Mouse (Mus musculus): Measurements from ENCODE around the gene Cmtm4. TPM values are rescaled to one million over a fixed set of nuclear protein-coding genes. Genes with fewer than 3 reads are reported as not detected.

Cmtm4 gene
- total and polyA plus RNA-seq, 2 experiments from 2014 or later, result 2.7 to 39.8 TPM

DNA sequence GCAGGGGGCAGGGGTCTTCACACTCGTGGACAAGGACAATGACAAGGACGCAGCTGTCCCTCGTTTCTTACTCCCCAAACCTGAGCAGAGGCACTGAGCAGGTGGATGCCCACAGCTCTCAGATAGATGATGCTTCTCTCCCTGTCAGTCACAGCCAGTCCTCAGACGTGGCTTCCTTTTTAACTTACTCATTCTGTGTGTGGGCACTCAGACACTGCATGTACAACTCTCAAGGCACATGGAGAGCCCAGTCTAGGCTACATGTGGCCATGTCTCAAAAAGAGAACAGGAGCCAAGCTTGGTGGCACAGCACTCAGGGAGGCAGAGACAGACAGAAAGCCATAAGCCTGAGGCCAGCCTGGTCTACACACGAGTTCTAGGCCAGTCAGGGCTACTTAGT, 19.6 kb downstream of the Cmtm4 start:
- no peak for DNase-seq (ENCODE audit: low spot score)
- no peak for TF ChIP-seq CTCF (IDR thresholded peaks at IDR 0.05)
- H3K4me2 ChIP-seq (ENCODE audit: low read depth, low read length, poor library complexity, severe bottlenecking), result no peak overlapping the region
- WGBS, result 68% methylated on average over 5 of the region's 5 CpGs
- H3K36me3 ChIP-seq (ENCODE audit: insufficient read depth, low read length), result no peaks in the 10 kb centered on the region
- no peak for ATAC-seq (ENCODE audit: low FRiP score)
- H3K9me3 ChIP-seq (ENCODE audit: low read length), result no peaks in the 10 kb centered on the region
- no peak overlapping the region for H3K9ac ChIP-seq (replicated peaks; ENCODE audit: low read length, poor library complexity, severe bottlenecking)
- 0 out of 2 replicates have a peak overlapping the region, but pooled peaks have one; percentile 26 for H3K27ac ChIP-seq (ENCODE audit: low read depth, low read length)
- no peaks in the 10 kb centered on the region for H3K27me3 ChIP-seq (ENCODE audit: insufficient read depth, low read length)
- no peak overlapping the region for H3K4me3 ChIP-seq (ENCODE audit: low read depth, low read length)
- peaks cover 7% of the 10 kb centered on the region; the same call in 1 of the 2 replicates for H3K4me1 ChIP-seq (ENCODE audit: insufficient read depth, low read length)

DNA sequence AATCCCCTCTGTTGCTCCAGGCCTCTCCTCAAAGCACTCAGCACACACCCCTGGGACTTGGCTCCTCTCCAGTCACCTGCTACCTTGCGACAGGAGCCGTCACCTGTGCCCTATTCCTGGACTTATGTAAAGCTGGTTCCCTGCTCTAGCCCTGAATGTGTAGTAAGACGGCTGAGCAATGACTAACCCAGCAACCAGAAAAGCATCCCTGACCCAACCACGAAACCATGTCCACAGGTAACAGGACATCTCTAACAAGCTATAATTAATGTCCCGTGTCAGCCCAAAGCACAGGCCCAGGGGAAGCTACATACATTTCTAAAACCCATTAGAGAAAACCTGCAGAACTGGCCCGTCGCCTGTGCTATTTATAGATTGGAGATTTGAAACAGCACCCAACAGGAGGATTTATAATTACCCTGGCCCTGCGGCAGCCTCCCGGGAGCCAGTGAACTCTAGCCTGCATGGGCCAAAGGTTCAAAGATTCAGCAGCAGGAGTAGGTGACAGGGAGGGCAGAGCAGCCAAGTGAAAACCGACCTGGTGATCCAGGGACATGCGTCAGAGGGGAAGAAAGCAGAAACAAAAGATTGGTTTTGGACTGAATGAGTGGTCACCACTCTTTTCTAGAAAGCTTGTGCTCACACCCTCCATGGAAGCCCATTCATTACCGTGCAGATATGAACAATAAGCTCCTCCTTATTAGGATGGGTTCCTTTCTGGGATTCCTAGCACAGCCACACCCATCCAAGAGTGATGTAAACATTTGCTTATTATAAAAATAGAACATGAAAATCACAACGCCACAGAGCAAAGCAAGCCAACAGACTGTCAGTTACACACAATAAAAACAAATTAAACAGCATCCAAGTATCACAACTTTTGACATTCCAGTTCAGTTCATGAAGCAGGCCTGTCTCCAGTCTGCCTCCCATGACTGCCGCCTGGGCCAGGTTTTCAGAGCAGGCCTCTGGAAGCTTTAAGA, 20.5 kb downstream of the Cmtm4 start:
- Histone ChIP-seq H3K36me3 (ENCODE audit: insufficient read depth, low read length) (no peaks in the 10 kb centered on the region), H3K27ac (ENCODE audit: low read depth, low read length) (peak overlapping the region; percentile 26; the same call in 1 of the 2 replicates), H3K4me1 (ENCODE audit: insufficient read depth, low read length) (peaks cover 7% of the 10 kb centered on the region; the same call in 1 of the 2 replicates), H3K27me3 (ENCODE audit: insufficient read depth, low read length) (no peaks in the 10 kb centered on the region), H3K4me3 (ENCODE audit: low read depth, low read length) (no peak overlapping the region), H3K9ac (replicated peaks; ENCODE audit: low read length, poor library complexity, severe bottlenecking) (no peak overlapping the region), H3K4me2 (ENCODE audit: low read depth, low read length, poor library complexity, severe bottlenecking) (no peak overlapping the region), H3K9me3 (ENCODE audit: low read length) (no peaks in the 10 kb centered on the region)
- WGBS, result 40% methylated on average over 14 of the region's 14 CpGs
- ATAC-seq (ENCODE audit: low FRiP score) (no peak), DNase-seq (ENCODE audit: low spot score) (no peak)
- no peak for TF ChIP-seq CTCF (IDR thresholded peaks at IDR 0.05)

DNA sequence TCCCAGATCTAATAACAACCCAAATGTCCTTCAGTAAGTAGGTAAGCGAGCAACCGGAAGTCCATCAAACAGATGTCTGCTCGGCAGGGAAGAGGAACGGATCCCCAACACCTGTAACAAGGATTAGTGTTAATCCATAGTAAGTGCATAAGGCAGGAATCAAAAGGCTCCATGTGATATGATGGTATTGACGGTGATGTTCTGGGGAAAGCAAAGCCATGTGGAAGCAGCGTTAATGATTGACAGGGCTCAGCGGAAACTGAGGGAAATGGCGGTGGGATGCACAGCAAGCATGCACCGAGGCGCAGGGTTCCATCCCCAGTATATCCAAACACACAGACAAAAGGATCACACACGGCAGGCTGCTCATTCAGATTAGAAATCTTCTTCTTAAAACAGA, 21.3 kb downstream of the Cmtm4 start:
- WGBS, result 44% methylated on average over 11 of the region's 11 CpGs

DNA sequence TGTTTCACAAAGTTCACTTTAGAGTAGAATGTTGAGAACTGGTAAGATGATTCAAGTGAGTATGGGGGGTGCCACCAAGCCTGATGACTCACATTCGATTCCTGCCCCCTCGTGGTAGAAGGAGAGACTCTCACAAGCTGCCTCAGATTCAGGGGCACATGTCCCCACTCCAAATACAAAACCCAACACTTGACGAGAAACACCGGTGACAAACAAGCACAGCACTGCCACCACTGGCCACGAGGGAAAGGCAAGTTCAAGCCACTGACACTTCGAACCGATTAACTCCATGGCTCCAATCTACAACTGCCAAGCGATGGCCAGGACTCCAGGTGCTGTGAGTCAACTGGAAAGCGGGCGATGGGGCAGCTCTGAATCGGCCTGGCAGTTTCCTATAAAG, 21.8 kb downstream of the Cmtm4 start:
- Histone ChIP-seq H3K9me3 (ENCODE audit: low read length) (no peaks in the 10 kb centered on the region), H3K4me1 (ENCODE audit: insufficient read depth, low read length) (peaks cover 7% of the 10 kb centered on the region; the same call in 1 of the 2 replicates), H3K4me2 (ENCODE audit: low read depth, low read length, poor library complexity, severe bottlenecking) (no peak overlapping the region), H3K9ac (replicated peaks; ENCODE audit: low read length, poor library complexity, severe bottlenecking) (no peak overlapping the region), H3K36me3 (ENCODE audit: insufficient read depth, low read length) (no peaks in the 10 kb centered on the region), H3K4me3 (ENCODE audit: low read depth, low read length) (no peak overlapping the region), H3K27ac (ENCODE audit: low read depth, low read length) (no peak overlapping the region), H3K27me3 (ENCODE audit: insufficient read depth, low read length) (no peaks in the 10 kb centered on the region)
- no peak; the same call in 1 of the 2 replicates for ATAC-seq (ENCODE audit: low FRiP score)
- peak; percentile 56 for DNase-seq (ENCODE audit: low spot score)
- TF ChIP-seq CTCF (IDR thresholded peaks at IDR 0.05), result peak; percentile 42
- WGBS, result 75% methylated on average over 11 of the region's 11 CpGs

More for the DNA sequence above, 21.3 kb downstream of the Cmtm4 start:
- ATAC-seq (ENCODE audit: low FRiP score) (no peak), DNase-seq (ENCODE audit: low spot score) (no peak)
- Histone ChIP-seq H3K27me3 (ENCODE audit: insufficient read depth, low read length) (no peaks in the 10 kb centered on the region), H3K27ac (ENCODE audit: low read depth, low read length) (no peak overlapping the region), H3K36me3 (ENCODE audit: insufficient read depth, low read length) (no peaks in the 10 kb centered on the region), H3K9ac (replicated peaks; ENCODE audit: low read length, poor library complexity, severe bottlenecking) (no peak overlapping the region), H3K9me3 (ENCODE audit: low read length) (no peaks in the 10 kb centered on the region), H3K4me3 (ENCODE audit: low read depth, low read length) (no peak overlapping the region), H3K4me1 (ENCODE audit: insufficient read depth, low read length) (peaks cover 7% of the 10 kb centered on the region; the same call in 1 of the 2 replicates), H3K4me2 (ENCODE audit: low read depth, low read length, poor library complexity, severe bottlenecking) (no peak overlapping the region)
- TF ChIP-seq CTCF (IDR thresholded peaks at IDR 0.05), result no peak

GRCm38 (mm10) chr8:104371121-104371520, 24.5 kb downstream of the Cmtm4 start:
- Histone ChIP-seq H3K9ac (replicated peaks; ENCODE audit: low read length, poor library complexity, severe bottlenecking) (no peak overlapping the region), H3K27ac (ENCODE audit: low read depth, low read length) (no peak overlapping the region), H3K4me2 (ENCODE audit: low read depth, low read length, poor library complexity, severe bottlenecking) (no peak overlapping the region), H3K9me3 (ENCODE audit: low read length) (no peaks in the 10 kb centered on the region), H3K27me3 (ENCODE audit: insufficient read depth, low read length) (no peaks in the 10 kb centered on the region), H3K4me1 (ENCODE audit: insufficient read depth, low read length) (peaks cover 7% of the 10 kb centered on the region; the same call in 1 of the 2 replicates), H3K4me3 (ENCODE audit: low read depth, low read length) (no peak overlapping the region), H3K36me3 (ENCODE audit: insufficient read depth, low read length) (no peaks in the 10 kb centered on the region)
- no peak for ATAC-seq (ENCODE audit: low FRiP score)
- 89% methylated on average over 6 of the region's 6 CpGs for WGBS
- TF ChIP-seq CTCF (IDR thresholded peaks at IDR 0.05), result no peak
- no peak for DNase-seq (ENCODE audit: low spot score)

DNA sequence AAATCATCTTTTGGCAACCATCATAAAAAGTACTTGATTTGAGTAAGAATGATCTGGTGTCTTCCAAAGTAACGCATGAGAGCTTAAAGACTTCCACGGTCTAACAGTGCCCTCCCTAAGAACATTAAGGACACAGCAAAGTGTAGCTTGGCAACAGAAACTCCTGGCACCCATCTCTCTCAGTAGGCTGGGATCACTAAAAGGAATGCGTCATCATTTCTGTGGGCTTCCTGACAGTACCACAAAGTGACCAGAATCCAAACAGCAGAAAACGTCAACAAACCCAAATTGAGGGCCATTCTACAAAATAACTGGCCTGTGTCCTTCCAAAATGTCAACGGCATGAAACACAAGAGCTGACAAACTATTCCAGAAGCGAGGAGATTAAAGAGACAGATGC, 25.5 kb downstream of the Cmtm4 start:
- 57% methylated on average over 6 of the region's 6 CpGs for WGBS
- peak; percentile 52 for DNase-seq (ENCODE audit: low spot score)
- TF ChIP-seq CTCF (IDR thresholded peaks at IDR 0.05), result no peak

More for the DNA sequence above, 25.5 kb downstream of the Cmtm4 start:
- Histone ChIP-seq H3K9me3 (ENCODE audit: low read length) (no peaks in the 10 kb centered on the region), H3K4me3 (ENCODE audit: low read depth, low read length) (no peak overlapping the region), H3K9ac (replicated peaks; ENCODE audit: low read length, poor library complexity, severe bottlenecking) (no peak overlapping the region), H3K4me1 (ENCODE audit: insufficient read depth, low read length) (peaks cover 6% of the 10 kb centered on the region; the same call in 1 of the 2 replicates), H3K4me2 (ENCODE audit: low read depth, low read length, poor library complexity, severe bottlenecking) (no peak overlapping the region), H3K36me3 (ENCODE audit: insufficient read depth, low read length) (no peaks in the 10 kb centered on the region), H3K27ac (ENCODE audit: low read depth, low read length) (no peak overlapping the region), H3K27me3 (ENCODE audit: insufficient read depth, low read length) (no peaks in the 10 kb centered on the region)
- no peak for ATAC-seq (ENCODE audit: low FRiP score)
